Mouse (Mus musculus): ENCODE data around the gene Cmtm4. TPM values are rescaled to one million over a fixed set of nuclear protein-coding genes. Genes with fewer than 3 reads are reported as not detected.

Cmtm4 gene
- polyA plus RNA-seq, 1 experiment from 2014 or later, result 4.3 TPM

DNA sequence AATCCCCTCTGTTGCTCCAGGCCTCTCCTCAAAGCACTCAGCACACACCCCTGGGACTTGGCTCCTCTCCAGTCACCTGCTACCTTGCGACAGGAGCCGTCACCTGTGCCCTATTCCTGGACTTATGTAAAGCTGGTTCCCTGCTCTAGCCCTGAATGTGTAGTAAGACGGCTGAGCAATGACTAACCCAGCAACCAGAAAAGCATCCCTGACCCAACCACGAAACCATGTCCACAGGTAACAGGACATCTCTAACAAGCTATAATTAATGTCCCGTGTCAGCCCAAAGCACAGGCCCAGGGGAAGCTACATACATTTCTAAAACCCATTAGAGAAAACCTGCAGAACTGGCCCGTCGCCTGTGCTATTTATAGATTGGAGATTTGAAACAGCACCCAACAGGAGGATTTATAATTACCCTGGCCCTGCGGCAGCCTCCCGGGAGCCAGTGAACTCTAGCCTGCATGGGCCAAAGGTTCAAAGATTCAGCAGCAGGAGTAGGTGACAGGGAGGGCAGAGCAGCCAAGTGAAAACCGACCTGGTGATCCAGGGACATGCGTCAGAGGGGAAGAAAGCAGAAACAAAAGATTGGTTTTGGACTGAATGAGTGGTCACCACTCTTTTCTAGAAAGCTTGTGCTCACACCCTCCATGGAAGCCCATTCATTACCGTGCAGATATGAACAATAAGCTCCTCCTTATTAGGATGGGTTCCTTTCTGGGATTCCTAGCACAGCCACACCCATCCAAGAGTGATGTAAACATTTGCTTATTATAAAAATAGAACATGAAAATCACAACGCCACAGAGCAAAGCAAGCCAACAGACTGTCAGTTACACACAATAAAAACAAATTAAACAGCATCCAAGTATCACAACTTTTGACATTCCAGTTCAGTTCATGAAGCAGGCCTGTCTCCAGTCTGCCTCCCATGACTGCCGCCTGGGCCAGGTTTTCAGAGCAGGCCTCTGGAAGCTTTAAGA lies 20.5 kb downstream of the Cmtm4 start:
- DNase-seq (ENCODE audit: low spot score) (peak; percentile 79), ATAC-seq (ENCODE audit: low read depth) (peak; percentile 80)

DNA sequence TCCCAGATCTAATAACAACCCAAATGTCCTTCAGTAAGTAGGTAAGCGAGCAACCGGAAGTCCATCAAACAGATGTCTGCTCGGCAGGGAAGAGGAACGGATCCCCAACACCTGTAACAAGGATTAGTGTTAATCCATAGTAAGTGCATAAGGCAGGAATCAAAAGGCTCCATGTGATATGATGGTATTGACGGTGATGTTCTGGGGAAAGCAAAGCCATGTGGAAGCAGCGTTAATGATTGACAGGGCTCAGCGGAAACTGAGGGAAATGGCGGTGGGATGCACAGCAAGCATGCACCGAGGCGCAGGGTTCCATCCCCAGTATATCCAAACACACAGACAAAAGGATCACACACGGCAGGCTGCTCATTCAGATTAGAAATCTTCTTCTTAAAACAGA lies 21.3 kb downstream of the Cmtm4 start:
- WGBS, result 56% methylated on average over 11 of the region's 11 CpGs
- Histone ChIP-seq H3K36me3 (ENCODE audit: control insufficient read depth, insufficient read depth, low read length) (no peaks in the 10 kb centered on the region), H3K27me3 (replicated peaks; ENCODE audit: control insufficient read depth, insufficient read depth, low read length) (no peaks in the 10 kb centered on the region), H3K4me3 (ENCODE audit: low read depth, low read length) (no peak overlapping the region), H3K4me1 (ENCODE audit: control insufficient read depth, insufficient read depth, low read length) (peaks cover 16% of the 10 kb centered on the region), H3K4me2 (ENCODE audit: low read depth, low read length) (no peak overlapping the region), H3K27ac (replicated peaks; ENCODE audit: low read depth, low read length) (no peak overlapping the region), H3K9me3 (ENCODE audit: control insufficient read depth, low read length) (no peaks in the 10 kb centered on the region), H3K9ac (ENCODE audit: low read depth, low read length) (no peak overlapping the region)
- DNase-seq (ENCODE audit: low spot score) (no peak), ATAC-seq (ENCODE audit: low read depth) (no peak)

More for the DNA sequence above, 20.5 kb downstream of the Cmtm4 start:
- 45% methylated on average over 14 of the region's 14 CpGs for WGBS
- no peak overlapping the region for H3K9ac ChIP-seq (ENCODE audit: low read depth, low read length)
- no peaks in the 10 kb centered on the region for H3K36me3 ChIP-seq (ENCODE audit: control insufficient read depth, insufficient read depth, low read length)
- no peak overlapping the region for H3K4me3 ChIP-seq (ENCODE audit: low read depth, low read length)
- no peaks in the 10 kb centered on the region for H3K9me3 ChIP-seq (ENCODE audit: control insufficient read depth, low read length)
- H3K27ac ChIP-seq (replicated peaks; ENCODE audit: low read depth, low read length), result peak overlapping the region; percentile 65
- no peak overlapping the region for H3K4me2 ChIP-seq (ENCODE audit: low read depth, low read length)
- peaks cover 16% of the 10 kb centered on the region for H3K4me1 ChIP-seq (ENCODE audit: control insufficient read depth, insufficient read depth, low read length)
- H3K27me3 ChIP-seq (replicated peaks; ENCODE audit: control insufficient read depth, insufficient read depth, low read length), result no peaks in the 10 kb centered on the region

DNA sequence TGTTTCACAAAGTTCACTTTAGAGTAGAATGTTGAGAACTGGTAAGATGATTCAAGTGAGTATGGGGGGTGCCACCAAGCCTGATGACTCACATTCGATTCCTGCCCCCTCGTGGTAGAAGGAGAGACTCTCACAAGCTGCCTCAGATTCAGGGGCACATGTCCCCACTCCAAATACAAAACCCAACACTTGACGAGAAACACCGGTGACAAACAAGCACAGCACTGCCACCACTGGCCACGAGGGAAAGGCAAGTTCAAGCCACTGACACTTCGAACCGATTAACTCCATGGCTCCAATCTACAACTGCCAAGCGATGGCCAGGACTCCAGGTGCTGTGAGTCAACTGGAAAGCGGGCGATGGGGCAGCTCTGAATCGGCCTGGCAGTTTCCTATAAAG lies 21.8 kb downstream of the Cmtm4 start:
- Histone ChIP-seq H3K9me3 (ENCODE audit: control insufficient read depth, low read length) (no peaks in the 10 kb centered on the region), H3K4me3 (ENCODE audit: low read depth, low read length) (no peak overlapping the region), H3K27ac (replicated peaks; ENCODE audit: low read depth, low read length) (no peak overlapping the region), H3K4me2 (ENCODE audit: low read depth, low read length) (no peak overlapping the region), H3K36me3 (ENCODE audit: control insufficient read depth, insufficient read depth, low read length) (no peaks in the 10 kb centered on the region), H3K9ac (ENCODE audit: low read depth, low read length) (no peak overlapping the region), H3K27me3 (replicated peaks; ENCODE audit: control insufficient read depth, insufficient read depth, low read length) (no peaks in the 10 kb centered on the region), H3K4me1 (ENCODE audit: control insufficient read depth, insufficient read depth, low read length) (peaks cover 16% of the 10 kb centered on the region)
- 85% methylated on average over 11 of the region's 11 CpGs for WGBS
- 0 out of 2 replicates have a peak, but pooled peaks have one; percentile 1 for ATAC-seq (ENCODE audit: low read depth)
- no peak for DNase-seq (ENCODE audit: low spot score)

DNA sequence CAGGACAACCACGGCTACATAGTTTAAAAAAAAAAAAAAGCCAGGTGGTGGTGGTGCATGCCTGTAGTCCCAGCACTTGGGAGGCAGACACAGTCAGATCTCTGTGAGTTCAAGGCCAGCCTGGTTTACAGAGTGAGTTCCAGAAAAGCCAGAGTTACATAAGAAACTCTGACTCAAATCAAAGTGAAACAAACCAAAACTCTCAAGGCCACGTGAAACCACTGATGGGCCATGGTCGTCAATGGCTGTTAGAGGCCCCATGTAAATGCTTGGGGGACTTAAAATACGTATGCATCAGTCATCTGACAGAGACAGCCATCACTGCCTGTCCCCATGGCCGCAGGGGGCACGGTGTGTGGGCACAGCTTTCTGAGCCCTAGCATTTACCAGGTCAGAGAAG lies 24.5 kb downstream of the Cmtm4 start:
- Histone ChIP-seq H3K4me2 (ENCODE audit: low read depth, low read length) (no peak overlapping the region), H3K9me3 (ENCODE audit: control insufficient read depth, low read length) (no peaks in the 10 kb centered on the region), H3K9ac (ENCODE audit: low read depth, low read length) (no peak overlapping the region), H3K4me1 (ENCODE audit: control insufficient read depth, insufficient read depth, low read length) (peaks cover 14% of the 10 kb centered on the region), H3K36me3 (ENCODE audit: control insufficient read depth, insufficient read depth, low read length) (no peaks in the 10 kb centered on the region), H3K27ac (replicated peaks; ENCODE audit: low read depth, low read length) (no peak overlapping the region), H3K4me3 (ENCODE audit: low read depth, low read length) (no peak overlapping the region), H3K27me3 (replicated peaks; ENCODE audit: control insufficient read depth, insufficient read depth, low read length) (no peaks in the 10 kb centered on the region)
- DNase-seq (ENCODE audit: low spot score) (no peak), ATAC-seq (ENCODE audit: low read depth) (no peak)
- 87% methylated on average over 6 of the region's 6 CpGs for WGBS

DNA sequence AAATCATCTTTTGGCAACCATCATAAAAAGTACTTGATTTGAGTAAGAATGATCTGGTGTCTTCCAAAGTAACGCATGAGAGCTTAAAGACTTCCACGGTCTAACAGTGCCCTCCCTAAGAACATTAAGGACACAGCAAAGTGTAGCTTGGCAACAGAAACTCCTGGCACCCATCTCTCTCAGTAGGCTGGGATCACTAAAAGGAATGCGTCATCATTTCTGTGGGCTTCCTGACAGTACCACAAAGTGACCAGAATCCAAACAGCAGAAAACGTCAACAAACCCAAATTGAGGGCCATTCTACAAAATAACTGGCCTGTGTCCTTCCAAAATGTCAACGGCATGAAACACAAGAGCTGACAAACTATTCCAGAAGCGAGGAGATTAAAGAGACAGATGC lies 25.5 kb downstream of the Cmtm4 start:
- H3K9me3 ChIP-seq (ENCODE audit: control insufficient read depth, low read length), result no peaks in the 10 kb centered on the region
- no peak overlapping the region for H3K9ac ChIP-seq (ENCODE audit: low read depth, low read length)
- WGBS, result 68% methylated on average over 6 of the region's 6 CpGs
- ATAC-seq (ENCODE audit: low read depth) (no peak), DNase-seq (ENCODE audit: low spot score) (no peak)
- no peaks in the 10 kb centered on the region for H3K36me3 ChIP-seq (ENCODE audit: control insufficient read depth, insufficient read depth, low read length)
- H3K4me1 ChIP-seq (ENCODE audit: control insufficient read depth, insufficient read depth, low read length), result peaks cover 4% of the 10 kb centered on the region
- no peak overlapping the region for H3K4me3 ChIP-seq (ENCODE audit: low read depth, low read length)
- no peaks in the 10 kb centered on the region for H3K27me3 ChIP-seq (replicated peaks; ENCODE audit: control insufficient read depth, insufficient read depth, low read length)
- H3K27ac ChIP-seq (replicated peaks; ENCODE audit: low read depth, low read length), result no peak overlapping the region
- H3K4me2 ChIP-seq (ENCODE audit: low read depth, low read length), result no peak overlapping the region

DNA sequence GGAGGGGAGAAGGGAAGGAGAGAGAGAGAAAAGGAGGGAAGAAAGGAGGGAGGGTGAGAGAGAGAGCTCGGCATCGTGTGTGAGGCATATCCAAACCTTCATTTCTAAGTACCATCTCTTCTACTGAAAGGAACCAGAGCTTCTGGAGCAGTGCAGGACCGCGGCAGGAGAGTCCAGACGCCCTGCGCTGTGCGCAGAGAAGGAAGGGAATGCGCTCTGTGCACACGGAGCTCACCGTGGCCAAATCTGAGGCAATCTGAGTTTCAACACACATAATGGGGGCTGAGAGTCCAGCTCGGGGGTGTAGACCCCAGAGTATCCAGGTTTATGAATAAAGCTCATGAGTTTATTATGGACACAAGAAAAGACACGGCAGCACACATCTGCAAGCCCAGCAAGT lies 26.0 kb downstream of the Cmtm4 start:
- Histone ChIP-seq H3K9me3 (ENCODE audit: control insufficient read depth, low read length) (no peaks in the 10 kb centered on the region), H3K9ac (ENCODE audit: low read depth, low read length) (no peak overlapping the region), H3K4me3 (ENCODE audit: low read depth, low read length) (no peak overlapping the region), H3K4me2 (ENCODE audit: low read depth, low read length) (no peak overlapping the region), H3K27me3 (replicated peaks; ENCODE audit: control insufficient read depth, insufficient read depth, low read length) (no peaks in the 10 kb centered on the region), H3K27ac (replicated peaks; ENCODE audit: low read depth, low read length) (no peak overlapping the region), H3K4me1 (ENCODE audit: control insufficient read depth, insufficient read depth, low read length) (no peaks in the 10 kb centered on the region), H3K36me3 (ENCODE audit: control insufficient read depth, insufficient read depth, low read length) (no peaks in the 10 kb centered on the region)
- no peak for DNase-seq (ENCODE audit: low spot score)
- WGBS, result 75% methylated on average over 12 of the region's 12 CpGs
- ATAC-seq (ENCODE audit: low read depth), result no peak

DNA sequence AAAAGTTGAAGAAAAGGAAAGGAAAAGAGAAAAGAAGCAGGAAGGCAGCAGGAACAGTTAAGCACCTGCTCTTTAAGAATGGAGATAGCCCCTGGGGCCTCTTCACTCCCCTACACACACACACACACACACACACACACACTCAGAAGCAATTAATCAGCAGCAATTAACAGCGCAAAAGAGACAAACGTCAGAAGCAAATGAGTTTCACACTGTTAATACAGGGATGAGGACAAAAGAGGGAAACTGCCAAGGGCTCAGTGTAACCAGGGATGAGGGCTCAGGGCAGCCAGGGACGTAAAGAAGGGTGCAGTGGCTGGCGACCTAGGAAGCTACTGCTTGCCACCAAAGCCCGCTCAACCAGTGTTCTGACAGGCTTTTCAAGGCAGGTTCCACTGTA lies 28.2 kb downstream of the Cmtm4 start:
- Histone ChIP-seq H3K9me3 (ENCODE audit: control insufficient read depth, low read length) (no peaks in the 10 kb centered on the region), H3K4me1 (ENCODE audit: control insufficient read depth, insufficient read depth, low read length) (no peaks in the 10 kb centered on the region), H3K36me3 (ENCODE audit: control insufficient read depth, insufficient read depth, low read length) (no peaks in the 10 kb centered on the region), H3K9ac (ENCODE audit: low read depth, low read length) (no peak overlapping the region), H3K4me2 (ENCODE audit: low read depth, low read length) (no peak overlapping the region), H3K4me3 (ENCODE audit: low read depth, low read length) (no peak overlapping the region), H3K27me3 (replicated peaks; ENCODE audit: control insufficient read depth, insufficient read depth, low read length) (no peaks in the 10 kb centered on the region), H3K27ac (replicated peaks; ENCODE audit: low read depth, low read length) (no peak overlapping the region)
- ATAC-seq (ENCODE audit: low read depth), result 0 out of 2 replicates have a peak, but pooled peaks have one; percentile 24
- WGBS, result 56% methylated on average over 5 of the region's 5 CpGs
- no peak for DNase-seq (ENCODE audit: low spot score)

DNA sequence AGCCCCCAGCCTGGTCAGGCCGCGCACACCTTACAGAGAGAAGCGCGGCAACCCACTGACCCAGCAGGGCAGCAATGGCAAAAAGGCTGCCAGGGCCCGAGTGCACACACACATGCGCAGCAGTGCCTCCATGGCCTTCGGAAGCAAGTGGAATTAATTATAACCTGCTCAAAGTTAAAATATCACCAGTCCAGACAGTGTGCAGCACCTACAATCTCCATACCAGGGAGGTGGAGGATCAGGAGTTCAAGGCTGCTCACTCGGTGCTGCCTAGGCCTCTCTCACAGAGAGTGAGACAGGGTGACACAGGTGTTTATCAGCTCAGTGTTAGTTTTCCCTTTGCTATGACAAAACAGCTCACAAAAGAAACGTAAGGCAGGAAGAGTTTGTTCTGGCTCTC lies 29.9 kb downstream of the Cmtm4 start:
- Histone ChIP-seq H3K36me3 (ENCODE audit: control insufficient read depth, insufficient read depth, low read length) (no peaks in the 10 kb centered on the region), H3K27me3 (replicated peaks; ENCODE audit: control insufficient read depth, insufficient read depth, low read length) (no peaks in the 10 kb centered on the region), H3K4me3 (ENCODE audit: low read depth, low read length) (no peak overlapping the region), H3K4me2 (ENCODE audit: low read depth, low read length) (no peak overlapping the region), H3K9me3 (ENCODE audit: control insufficient read depth, low read length) (no peaks in the 10 kb centered on the region), H3K9ac (ENCODE audit: low read depth, low read length) (no peak overlapping the region), H3K4me1 (ENCODE audit: control insufficient read depth, insufficient read depth, low read length) (no peaks in the 10 kb centered on the region), H3K27ac (replicated peaks; ENCODE audit: low read depth, low read length) (no peak overlapping the region)
- ATAC-seq (ENCODE audit: low read depth) (no peak), DNase-seq (ENCODE audit: low spot score) (no peak)
- 80% methylated on average over 9 of the region's 9 CpGs for WGBS

Data from embryonic facial prominence, embryonic 14.5 days (tissue).